Mouse (Mus musculus): Measurements from ENCODE around the gene Dusp1. TPM values are rescaled to one million over a fixed set of nuclear protein-coding genes. Genes with fewer than 3 reads are reported as not detected.

The Dusp1 gene
- polyA plus RNA-seq, 1 experiment from 2014 or later, result 25.9 TPM

- Histone ChIP-seq H3K27me3 (ENCODE audit: control insufficient read depth, insufficient read depth, low read depth, low read length) (no peaks in the 10 kb centered on the region), H3K36me3 (ENCODE audit: control insufficient read depth, insufficient read depth) (no peaks in the 10 kb centered on the region), H3K4me2 (ENCODE audit: low read depth, low read length) (no peak overlapping the region), H3K4me1 (ENCODE audit: control insufficient read depth, low read depth, low read length) (peaks cover 17% of the 10 kb centered on the region), H3K4me3 (ENCODE audit: low read depth, low read length) (no peak overlapping the region), H3K27ac (ENCODE audit: low read length) (peak overlapping the region; percentile 69; the same call in 1 of the 2 replicates), H3K9me3 (replicated peaks; ENCODE audit: control insufficient read depth, low read length) (no peaks in the 10 kb centered on the region), H3K9ac (ENCODE audit: low read depth, low read length) (no peak overlapping the region)
- WGBS (ENCODE audit: insufficient replicate concordance), result 70% methylated on average over 5 of the region's 5 CpGs
- ATAC-seq (ENCODE audit: low read depth), result no peak
Observed at GRCm38 (mm10) chr17:26593199-26593598, 31.3 kb upstream of the Dusp1 start.

- Histone ChIP-seq H3K4me3 (ENCODE audit: low read depth, low read length) (no peak overlapping the region), H3K36me3 (ENCODE audit: control insufficient read depth, insufficient read depth) (no peaks in the 10 kb centered on the region), H3K9ac (ENCODE audit: low read depth, low read length) (no peak overlapping the region), H3K27ac (ENCODE audit: low read length) (peak overlapping the region; percentile 69), H3K27me3 (ENCODE audit: control insufficient read depth, insufficient read depth, low read depth, low read length) (no peaks in the 10 kb centered on the region), H3K4me1 (ENCODE audit: control insufficient read depth, low read depth, low read length) (peaks cover 17% of the 10 kb centered on the region), H3K9me3 (replicated peaks; ENCODE audit: control insufficient read depth, low read length) (no peaks in the 10 kb centered on the region), H3K4me2 (ENCODE audit: low read depth, low read length) (no peak overlapping the region)
- ATAC-seq (ENCODE audit: low read depth), result peak; percentile 68
- 56% methylated on average over 4 of the region's 4 CpGs for WGBS (ENCODE audit: insufficient replicate concordance)
Observed at GRCm38 (mm10) chr17:26592510-26592909, 30.6 kb upstream of the Dusp1 start.

GRCm38 (mm10) chr17:26587961-26588487 is 26.1 kb upstream of the Dusp1 start:
- WGBS (ENCODE audit: insufficient replicate concordance), result 74% methylated on average over 12 of the region's 12 CpGs
- ATAC-seq (ENCODE audit: low read depth), result no peak
- no peak overlapping the region for H3K4me3 ChIP-seq (ENCODE audit: low read depth, low read length)

GRCm38 (mm10) chr17:26584558-26585136 is 22.7 kb upstream of the Dusp1 start:
- Histone ChIP-seq H3K4me1 (ENCODE audit: control insufficient read depth, low read depth, low read length) (peaks cover 13% of the 10 kb centered on the region), H3K4me3 (ENCODE audit: low read depth, low read length) (no peak overlapping the region), H3K4me2 (ENCODE audit: low read depth, low read length) (no peak overlapping the region), H3K9ac (ENCODE audit: low read depth, low read length) (no peak overlapping the region; the same call in 1 of the 2 replicates), H3K36me3 (ENCODE audit: control insufficient read depth, insufficient read depth) (no peaks in the 10 kb centered on the region), H3K27ac (ENCODE audit: low read length) (peak overlapping the region; percentile 57), H3K9me3 (replicated peaks; ENCODE audit: control insufficient read depth, low read length) (no peaks in the 10 kb centered on the region), H3K27me3 (ENCODE audit: control insufficient read depth, insufficient read depth, low read depth, low read length) (no peaks in the 10 kb centered on the region)
- ATAC-seq (ENCODE audit: low read depth), result peak; percentile 75
- WGBS (ENCODE audit: insufficient replicate concordance), result 64% methylated on average over 15 of the region's 15 CpGs

More at GRCm38 (mm10) chr17:26587961-26588487, 26.1 kb upstream of the Dusp1 start:
- H3K9me3 ChIP-seq (replicated peaks; ENCODE audit: control insufficient read depth, low read length), result no peaks in the 10 kb centered on the region
- no peaks in the 10 kb centered on the region for H3K36me3 ChIP-seq (ENCODE audit: control insufficient read depth, insufficient read depth)
- H3K27ac ChIP-seq (ENCODE audit: low read length), result no peak overlapping the region
- H3K27me3 ChIP-seq (ENCODE audit: control insufficient read depth, insufficient read depth, low read depth, low read length), result no peaks in the 10 kb centered on the region
- no peak overlapping the region for H3K4me2 ChIP-seq (ENCODE audit: low read depth, low read length)
- H3K9ac ChIP-seq (ENCODE audit: low read depth, low read length), result no peak overlapping the region
- H3K4me1 ChIP-seq (ENCODE audit: control insufficient read depth, low read depth, low read length), result peaks cover 13% of the 10 kb centered on the region

- H3K27me3 ChIP-seq (ENCODE audit: control insufficient read depth, insufficient read depth, low read depth, low read length), result no peaks in the 10 kb centered on the region
- H3K4me3 ChIP-seq (ENCODE audit: low read depth, low read length), result no peak overlapping the region
- H3K9ac ChIP-seq (ENCODE audit: low read depth, low read length), result no peak overlapping the region
- peak; percentile 78 for ATAC-seq (ENCODE audit: low read depth)
- peak overlapping the region; percentile 57 for H3K27ac ChIP-seq (ENCODE audit: low read length)
- peaks cover 13% of the 10 kb centered on the region for H3K4me1 ChIP-seq (ENCODE audit: control insufficient read depth, low read depth, low read length)
- H3K9me3 ChIP-seq (replicated peaks; ENCODE audit: control insufficient read depth, low read length), result no peaks in the 10 kb centered on the region
- 48% methylated on average over 4 of the region's 4 CpGs for WGBS (ENCODE audit: insufficient replicate concordance)
- H3K4me2 ChIP-seq (ENCODE audit: low read depth, low read length), result no peak overlapping the region
- H3K36me3 ChIP-seq (ENCODE audit: control insufficient read depth, insufficient read depth), result no peaks in the 10 kb centered on the region
Observed at GRCm38 (mm10) chr17:26584063-26584462, 22.1 kb upstream of the Dusp1 start.

- Histone ChIP-seq H3K9me3 (replicated peaks; ENCODE audit: control insufficient read depth, low read length) (no peaks in the 10 kb centered on the region), H3K4me1 (ENCODE audit: control insufficient read depth, low read depth, low read length) (peaks cover 13% of the 10 kb centered on the region), H3K9ac (ENCODE audit: low read depth, low read length) (no peak overlapping the region), H3K36me3 (ENCODE audit: control insufficient read depth, insufficient read depth) (no peaks in the 10 kb centered on the region), H3K27ac (ENCODE audit: low read length) (peak overlapping the region; percentile 57), H3K4me2 (ENCODE audit: low read depth, low read length) (no peak overlapping the region), H3K27me3 (ENCODE audit: control insufficient read depth, insufficient read depth, low read depth, low read length) (no peaks in the 10 kb centered on the region), H3K4me3 (ENCODE audit: low read depth, low read length) (no peak overlapping the region)
- no peak for ATAC-seq (ENCODE audit: low read depth)
- WGBS (ENCODE audit: insufficient replicate concordance), result 78% methylated on average over 6 of the region's 6 CpGs
Observed at GRCm38 (mm10) chr17:26583606-26584005, 21.7 kb upstream of the Dusp1 start.

- no peaks in the 10 kb centered on the region for H3K9me3 ChIP-seq (replicated peaks; ENCODE audit: control insufficient read depth, low read length)
- H3K36me3 ChIP-seq (ENCODE audit: control insufficient read depth, insufficient read depth), result no peaks in the 10 kb centered on the region
- no peak overlapping the region for H3K4me3 ChIP-seq (ENCODE audit: low read depth, low read length)
- no peak for ATAC-seq (ENCODE audit: low read depth)
- no peaks in the 10 kb centered on the region for H3K27me3 ChIP-seq (ENCODE audit: control insufficient read depth, insufficient read depth, low read depth, low read length)
- WGBS (ENCODE audit: insufficient replicate concordance), result 77% methylated on average over 9 of the region's 9 CpGs
- H3K4me1 ChIP-seq (ENCODE audit: control insufficient read depth, low read depth, low read length), result peaks cover 13% of the 10 kb centered on the region
- no peak overlapping the region for H3K9ac ChIP-seq (ENCODE audit: low read depth, low read length)
- H3K27ac ChIP-seq (ENCODE audit: low read length), result no peak overlapping the region; the same call in 1 of the 2 replicates
- no peak overlapping the region for H3K4me2 ChIP-seq (ENCODE audit: low read depth, low read length)
Observed at GRCm38 (mm10) chr17:26583056-26583455, 21.1 kb upstream of the Dusp1 start.

GRCm38 (mm10) chr17:26582297-26582696 is 20.4 kb upstream of the Dusp1 start:
- Histone ChIP-seq H3K36me3 (ENCODE audit: control insufficient read depth, insufficient read depth) (no peaks in the 10 kb centered on the region), H3K9me3 (replicated peaks; ENCODE audit: control insufficient read depth, low read length) (no peaks in the 10 kb centered on the region), H3K27me3 (ENCODE audit: control insufficient read depth, insufficient read depth, low read depth, low read length) (no peaks in the 10 kb centered on the region), H3K27ac (ENCODE audit: low read length) (no peak overlapping the region), H3K4me1 (ENCODE audit: control insufficient read depth, low read depth, low read length) (peaks cover 13% of the 10 kb centered on the region), H3K4me3 (ENCODE audit: low read depth, low read length) (no peak overlapping the region), H3K4me2 (ENCODE audit: low read depth, low read length) (no peak overlapping the region), H3K9ac (ENCODE audit: low read depth, low read length) (no peak overlapping the region)
- no peak for ATAC-seq (ENCODE audit: low read depth)
- WGBS (ENCODE audit: insufficient replicate concordance), result 83% methylated on average over 5 of the region's 5 CpGs

- Histone ChIP-seq H3K4me2 (ENCODE audit: low read depth, low read length) (no peak overlapping the region), H3K9me3 (replicated peaks; ENCODE audit: control insufficient read depth, low read length) (no peaks in the 10 kb centered on the region), H3K4me1 (ENCODE audit: control insufficient read depth, low read depth, low read length) (peaks cover 25% of the 10 kb centered on the region), H3K4me3 (ENCODE audit: low read depth, low read length) (no peak overlapping the region), H3K9ac (ENCODE audit: low read depth, low read length) (no peak overlapping the region), H3K27ac (ENCODE audit: low read length) (no peak overlapping the region), H3K27me3 (ENCODE audit: control insufficient read depth, insufficient read depth, low read depth, low read length) (no peaks in the 10 kb centered on the region), H3K36me3 (ENCODE audit: control insufficient read depth, insufficient read depth) (no peaks in the 10 kb centered on the region)
- ATAC-seq (ENCODE audit: low read depth), result no peak
- WGBS (ENCODE audit: insufficient replicate concordance), result 86% methylated on average over 3 of the region's 3 CpGs
Observed at GRCm38 (mm10) chr17:26580873-26581401, 19.0 kb upstream of the Dusp1 start.

Measured in liver, embryonic 16.5 days (tissue).